Mouse (Mus musculus) hindbrain, embryonic 15.5 days (tissue): ENCODE data around the gene Sptbn4. TPM values are rescaled to one million over a fixed set of nuclear protein-coding genes. Genes with fewer than 3 reads are reported as not detected.

Experiments used
- ATAC-seq: fragments of 200-750 bp; cut with Nextera tagmentation; 2 replicates; pipeline ENCODE4 v1.8.0; 2017; ENCODE audit warnings: low read depth, moderate number of reproducible peaks, moderate TSS enrichment; ENCODE audit not compliant: low FRiP score
- H3K27ac ChIP-seq: fragments of 300-500 bp; sonication (generic); replicated peaks from 2 replicates; pipeline ENCODE4 v1.5.1; 2015; ENCODE audit warnings: mild to moderate bottlenecking, inconsistent platforms
- H3K27me3 ChIP-seq: fragments of 300-500 bp; sonication (generic); 2 replicates; pipeline ENCODE4 v1.6.1; 2015; ENCODE audit warnings: control low read depth, inconsistent platforms
- H3K36me3 ChIP-seq: fragments of 300-500 bp; sonication (generic); 2 replicates; pipeline ENCODE4 v1.6.1; 2015; ENCODE audit warnings: control low read depth, inconsistent platforms
- H3K4me1 ChIP-seq: fragments of 300-500 bp; sonication (generic); replicated peaks from 2 replicates; pipeline ENCODE4 v1.6.1; 2015; ENCODE audit warnings: control low read depth, inconsistent platforms
- H3K4me2 ChIP-seq: fragments of 300-500 bp; sonication (generic); 2 replicates; pipeline ENCODE4 v1.6.1; 2015; ENCODE audit warnings: moderate library complexity, mild to moderate bottlenecking, inconsistent platforms
- H3K4me3 ChIP-seq: fragments of 300-500 bp; sonication (generic); 2 replicates; pipeline ENCODE4 v1.5.1; 2015; ENCODE audit warnings: mild to moderate bottlenecking, inconsistent platforms
- H3K9ac ChIP-seq: fragments of 300-500 bp; sonication (generic); 2 replicates; pipeline ENCODE4 v1.6.1; 2015; ENCODE audit warnings: inconsistent platforms
- H3K9me3 ChIP-seq: fragments of 300-500 bp; sonication (generic); 2 replicates; pipeline ENCODE4 v1.6.1; 2016; ENCODE audit warnings: control low read depth, inconsistent platforms
- WGBS: fragments of 180-500 bp; shearing (Covaris S2); methylation state at CpG from one replicate; pipeline ENCODE4 v1.1.7; 2015; 5-methylcytosine and 5-hydroxymethylcytosine counted together
- polyA plus RNA-seq: library from polyadenylated mRNA; unstranded; fragments of >200 nt; fragmentation: Nextera tagmentation; extraction: Ambion mirVana; gene quantifications from 2 replicates; pipeline ENCODE4 v1.2.1, GENCODE M21; 2015

Gene Sptbn4
- polyA plus RNA-seq, 1 experiment from 2014 or later, result 3.2 TPM

DNA sequence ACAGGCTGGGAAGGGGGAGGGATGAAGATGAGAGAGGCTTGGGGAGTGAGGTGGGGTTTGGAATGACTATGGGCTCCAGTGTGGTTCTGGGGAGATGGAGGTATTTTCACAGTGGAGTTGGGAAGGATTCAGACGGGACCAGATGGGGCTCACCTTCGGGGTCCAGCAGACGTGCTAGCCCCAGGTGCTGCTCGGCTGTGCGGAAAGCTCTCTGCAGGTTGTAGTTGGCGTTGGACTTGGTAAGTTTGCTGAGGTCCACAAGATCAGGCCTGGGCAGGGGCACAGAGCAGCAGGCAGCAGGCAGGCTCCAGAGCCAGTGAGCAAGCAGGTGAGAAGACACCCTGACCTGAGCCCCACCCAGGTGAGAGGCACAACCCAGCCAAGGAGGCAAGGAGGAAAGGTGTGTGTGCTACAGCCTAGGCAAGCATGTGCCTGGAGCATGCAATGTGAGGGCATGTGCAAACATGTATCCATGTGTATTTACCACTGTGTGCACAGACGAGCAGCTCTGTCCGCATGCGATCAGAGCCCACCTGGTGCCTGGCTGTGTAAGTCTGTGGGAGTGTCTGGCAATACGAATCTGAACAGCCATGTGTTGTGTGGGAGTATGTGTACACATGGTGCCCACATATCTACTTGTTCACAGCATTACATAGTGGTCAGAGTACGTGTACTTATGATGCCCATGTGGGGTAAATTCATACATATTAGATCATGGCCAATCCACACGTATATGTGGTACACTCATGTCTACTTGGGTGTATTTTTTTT is 23.7 kb downstream of the Sptbn4 start:
- no peaks in the 10 kb centered on the region for H3K4me1 ChIP-seq
- H3K4me2 ChIP-seq, result no peak overlapping the region
- H3K27me3 ChIP-seq, result no peaks in the 10 kb centered on the region
- H3K9ac ChIP-seq, result no peak overlapping the region
- no peak for ATAC-seq
- no peak overlapping the region for H3K4me3 ChIP-seq
- no peaks in the 10 kb centered on the region for H3K9me3 ChIP-seq
- no peak overlapping the region for H3K27ac ChIP-seq
- 85% methylated on average over 12 of the region's 12 CpGs for WGBS
- H3K36me3 ChIP-seq, result peaks cover 52% of the 10 kb centered on the region

DNA sequence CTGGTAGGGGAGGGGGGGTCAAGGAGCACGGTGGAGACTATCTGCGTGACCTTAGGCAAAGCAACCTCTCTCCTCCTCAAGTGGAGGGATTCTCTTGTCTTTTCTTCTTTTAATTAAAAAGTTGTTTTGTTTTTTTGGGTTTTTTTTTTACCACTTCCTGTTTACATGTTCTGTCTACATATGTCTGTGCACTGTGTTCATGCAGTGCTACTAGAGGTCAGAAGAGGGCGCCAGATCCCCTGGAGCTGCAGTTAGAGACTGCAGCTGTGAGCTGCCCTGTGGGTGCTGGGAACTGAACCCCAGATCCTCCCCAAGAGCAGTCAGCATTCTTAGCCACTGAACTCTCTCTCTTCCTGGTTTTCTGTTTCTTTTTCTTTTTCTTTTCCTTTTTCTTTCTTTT is 28.4 kb downstream of the Sptbn4 start:
- Histone ChIP-seq H3K4me3 (no peak overlapping the region), H3K4me2 (no peak overlapping the region), H3K4me1 (no peaks in the 10 kb centered on the region), H3K27me3 (no peaks in the 10 kb centered on the region), H3K9me3 (no peaks in the 10 kb centered on the region), H3K36me3 (peaks cover 33% of the 10 kb centered on the region), H3K27ac (no peak overlapping the region), H3K9ac (no peak overlapping the region)
- 82% methylated on average over 3 of the region's 3 CpGs for WGBS
- no peak for ATAC-seq

- no peak for ATAC-seq
- WGBS, result 80% methylated on average over 2 of the region's 2 CpGs
- Histone ChIP-seq H3K9ac (no peak overlapping the region), H3K9me3 (no peaks in the 10 kb centered on the region), H3K4me1 (no peaks in the 10 kb centered on the region), H3K4me2 (no peak overlapping the region), H3K4me3 (no peak overlapping the region), H3K27ac (no peak overlapping the region), H3K36me3 (peaks cover 24% of the 10 kb centered on the region), H3K27me3 (0 out of 2 replicates have a peak, but pooled peaks cover 2% of the 10 kb centered on the region)
Measured at GRCm38 (mm10) chr7:27417151-27417550, 30.3 kb downstream of the Sptbn4 start.

DNA sequence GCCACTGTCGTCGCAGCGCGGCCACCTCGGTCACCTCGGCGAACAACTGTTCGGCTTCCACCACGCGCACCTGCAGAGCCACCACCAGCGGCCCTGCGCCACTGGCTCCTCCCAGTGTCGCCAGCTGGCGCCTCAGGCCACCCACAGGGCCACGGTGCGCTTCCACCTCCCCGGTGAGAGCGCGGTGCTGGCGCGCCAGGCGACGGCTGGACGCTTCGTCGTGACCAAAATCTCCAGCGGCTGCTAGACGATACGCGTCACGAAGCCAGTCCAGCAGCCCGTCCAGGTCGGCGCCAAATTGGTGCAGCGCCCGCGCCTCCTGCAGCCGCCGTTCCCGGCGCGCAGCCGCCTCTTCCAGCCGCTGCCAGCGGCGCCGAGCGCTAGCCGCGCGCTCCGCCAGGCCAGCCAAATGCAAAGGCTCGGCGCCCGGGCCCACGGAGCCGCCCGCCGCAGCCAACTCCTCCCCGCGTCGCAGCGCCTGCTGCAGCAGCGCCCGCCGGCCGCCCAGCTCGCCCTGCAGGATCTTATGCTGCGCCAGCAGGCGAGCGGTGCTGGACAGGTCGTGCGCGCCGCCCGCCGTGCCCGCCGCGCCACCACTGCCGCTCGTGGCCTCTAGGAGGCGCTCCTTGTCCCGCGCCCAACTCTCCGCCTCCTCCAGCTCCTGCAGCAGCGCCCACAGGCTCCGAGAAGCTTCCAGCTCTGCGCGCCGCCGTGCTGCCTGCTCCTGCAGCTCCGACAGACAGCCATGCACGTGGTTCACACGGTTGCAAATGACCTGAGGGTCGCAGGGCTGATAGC is 38.9 kb downstream of the Sptbn4 start:
- Histone ChIP-seq H3K4me3 (peak overlapping the region; percentile 38), H3K9ac (no peak overlapping the region), H3K27ac (no peak overlapping the region), H3K36me3 (peaks cover 25% of the 10 kb centered on the region), H3K9me3 (no peaks in the 10 kb centered on the region), H3K4me2 (peak overlapping the region; percentile 62), H3K4me1 (peaks cover 15% of the 10 kb centered on the region), H3K27me3 (peaks cover 76% of the 10 kb centered on the region)
- WGBS, result 2% methylated on average over 92 of the region's 96 CpGs
- peak; percentile 52; the same call in 1 of the 2 replicates for ATAC-seq

DNA sequence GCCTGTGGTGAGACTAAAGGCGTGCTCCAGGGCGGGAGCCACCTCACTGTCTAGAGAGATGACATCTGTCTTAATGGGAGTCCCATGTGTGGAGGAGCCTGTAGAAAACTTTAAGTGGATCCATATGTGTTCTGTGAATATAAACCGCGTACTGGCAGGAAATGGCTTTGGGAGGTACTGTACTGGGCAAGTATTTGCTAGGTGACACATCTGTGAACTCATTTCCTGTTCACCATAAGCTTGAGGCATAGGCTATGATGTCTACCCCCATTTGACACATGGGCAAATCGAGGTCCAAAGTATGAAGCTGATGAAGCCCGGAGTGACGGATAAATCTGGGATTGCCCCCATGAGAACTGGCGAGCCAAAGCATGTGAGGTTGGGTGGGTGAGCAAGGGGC is 39.7 kb downstream of the Sptbn4 start:
- WGBS, result 71% methylated on average over 8 of the region's 8 CpGs
- 0 out of 2 replicates have a peak, but pooled peaks have one; percentile 27 for ATAC-seq
- peak overlapping the region; percentile 38; the same call in 1 of the 2 replicates for H3K4me3 ChIP-seq
- H3K9ac ChIP-seq, result no peak overlapping the region
- H3K9me3 ChIP-seq, result no peaks in the 10 kb centered on the region
- no peak overlapping the region for H3K27ac ChIP-seq
- peaks cover 82% of the 10 kb centered on the region for H3K27me3 ChIP-seq
- H3K4me2 ChIP-seq, result peak overlapping the region; percentile 62; the same call in 1 of the 2 replicates
- H3K36me3 ChIP-seq, result peaks cover 19% of the 10 kb centered on the region
- H3K4me1 ChIP-seq, result peaks cover 15% of the 10 kb centered on the region

- peaks cover 89% of the 10 kb centered on the region for H3K27me3 ChIP-seq
- H3K4me3 ChIP-seq, result no peak overlapping the region
- H3K9me3 ChIP-seq, result no peaks in the 10 kb centered on the region
- H3K4me2 ChIP-seq, result no peak overlapping the region
- H3K27ac ChIP-seq, result no peak overlapping the region
- peaks cover 14% of the 10 kb centered on the region for H3K36me3 ChIP-seq
- WGBS, result 81% methylated on average over 7 of the region's 7 CpGs
- H3K9ac ChIP-seq, result no peak overlapping the region
- no peak for ATAC-seq
- peaks cover 15% of the 10 kb centered on the region for H3K4me1 ChIP-seq
Measured at GRCm38 (mm10) chr7:27406481-27406880, 41.0 kb downstream of the Sptbn4 start.

GRCm38 (mm10) chr7:27404203-27404942 is 43.1 kb downstream of the Sptbn4 start:
- no peak overlapping the region for H3K9ac ChIP-seq
- H3K4me3 ChIP-seq, result peak overlapping the region; percentile 8; the same call in 1 of the 2 replicates
- ATAC-seq, result no peak
- 10% methylated on average over 79 of the region's 81 CpGs for WGBS
- H3K27me3 ChIP-seq, result peaks cover 88% of the 10 kb centered on the region
- H3K9me3 ChIP-seq, result no peaks in the 10 kb centered on the region
- H3K4me2 ChIP-seq, result peak overlapping the region; percentile 9; the same call in 1 of the 2 replicates
- peaks cover 15% of the 10 kb centered on the region for H3K4me1 ChIP-seq
- H3K27ac ChIP-seq, result no peak overlapping the region
- H3K36me3 ChIP-seq, result peaks cover 26% of the 10 kb centered on the region

DNA sequence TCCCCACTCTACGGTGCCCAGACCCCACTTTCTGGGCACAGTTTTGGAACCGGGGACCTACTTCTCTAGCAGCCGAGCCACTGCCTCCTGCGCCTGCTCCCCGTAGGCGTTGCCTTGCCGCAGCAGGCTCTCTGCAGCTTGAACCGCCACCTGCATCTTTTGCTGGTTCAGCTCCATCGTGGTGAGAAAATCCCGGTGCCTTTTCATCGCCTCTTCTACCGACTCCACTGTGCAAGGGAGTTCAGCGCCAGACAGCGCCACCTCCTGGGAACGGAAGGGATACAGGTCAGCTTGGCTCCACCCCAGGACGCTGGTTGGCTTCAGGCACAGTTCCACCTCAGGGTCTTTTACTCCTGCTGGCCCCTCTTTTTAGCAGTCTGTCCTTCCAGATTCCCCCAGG is 44.8 kb downstream of the Sptbn4 start:
- H3K27ac ChIP-seq, result no peak overlapping the region
- peaks cover 4% of the 10 kb centered on the region for H3K4me1 ChIP-seq
- 9% methylated on average over 16 of the region's 16 CpGs for WGBS
- H3K9me3 ChIP-seq, result no peaks in the 10 kb centered on the region
- H3K4me3 ChIP-seq, result no peak overlapping the region
- H3K27me3 ChIP-seq, result peaks cover 87% of the 10 kb centered on the region
- H3K36me3 ChIP-seq, result peaks cover 26% of the 10 kb centered on the region
- H3K4me2 ChIP-seq, result no peak overlapping the region
- peak; percentile 61; the same call in 1 of the 2 replicates for ATAC-seq
- H3K9ac ChIP-seq, result no peak overlapping the region

DNA sequence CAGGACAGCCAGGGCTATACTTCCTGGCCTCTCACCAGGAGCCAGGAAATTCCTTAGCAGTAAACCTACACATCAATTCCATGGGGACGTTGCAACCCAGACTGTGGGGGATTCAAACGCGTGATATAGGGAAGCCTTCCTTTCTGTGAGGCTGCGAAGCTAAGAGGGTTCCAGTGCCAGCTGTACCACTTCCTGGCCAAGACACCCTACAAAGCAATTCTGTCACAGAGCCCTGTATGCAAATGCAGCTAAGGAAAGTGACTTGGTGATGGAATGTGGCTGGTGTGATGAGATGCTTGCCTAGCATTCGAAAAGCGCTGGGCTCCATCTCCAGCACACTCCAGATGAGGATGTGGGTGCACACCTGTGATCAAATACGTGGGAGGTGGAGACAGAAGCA is 46.9 kb downstream of the Sptbn4 start:
- Histone ChIP-seq H3K36me3 (peaks cover 17% of the 10 kb centered on the region), H3K4me3 (no peak overlapping the region), H3K9me3 (no peaks in the 10 kb centered on the region), H3K4me2 (no peak overlapping the region), H3K27me3 (peaks cover 86% of the 10 kb centered on the region), H3K4me1 (peaks cover 15% of the 10 kb centered on the region), H3K9ac (no peak overlapping the region), H3K27ac (no peak overlapping the region)
- ATAC-seq, result no peak
- WGBS, result 77% methylated on average over 7 of the region's 7 CpGs

DNA sequence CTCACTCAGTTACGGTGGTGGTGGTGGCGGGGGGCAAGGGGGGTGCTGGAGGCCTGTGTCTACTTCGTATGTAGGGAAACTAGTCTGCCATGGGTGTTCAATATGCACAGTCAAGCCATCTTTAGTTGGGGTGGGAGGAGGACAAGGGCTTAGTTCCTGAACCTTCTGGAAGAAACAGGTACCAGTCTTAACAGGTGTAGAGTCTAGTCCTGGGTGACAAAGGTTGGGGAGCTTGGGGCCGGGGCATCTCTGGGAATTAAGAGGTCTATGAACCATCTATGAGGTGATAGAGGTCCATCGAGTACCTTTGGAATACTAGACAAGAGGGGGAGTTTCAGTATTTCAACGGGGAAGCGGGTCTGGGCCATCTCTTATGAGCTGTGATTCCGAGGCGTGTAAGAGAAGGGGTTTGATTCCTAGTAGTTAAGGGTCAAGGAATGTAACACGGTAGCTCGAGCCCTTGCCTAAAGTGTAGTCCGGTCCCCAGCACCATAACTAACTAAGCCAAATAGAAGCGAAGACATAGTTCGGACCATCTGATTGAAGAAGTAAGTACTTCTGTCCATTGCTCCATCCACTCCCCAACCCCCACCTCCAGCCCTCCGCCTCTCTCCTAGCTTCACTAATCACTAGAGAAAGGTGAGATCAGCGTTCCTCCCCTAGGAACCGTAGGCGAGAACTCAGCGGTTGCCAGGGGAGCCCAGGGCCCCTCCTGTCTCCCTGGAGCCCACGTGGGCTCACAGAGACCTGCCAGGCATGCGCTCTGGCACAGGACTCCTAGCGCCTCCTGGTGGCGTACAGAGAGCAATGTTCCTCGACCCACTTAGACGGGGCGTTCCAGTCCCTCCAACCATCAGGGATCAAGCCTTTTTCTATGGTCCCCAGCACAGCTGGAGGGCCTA is 50.2 kb downstream of the Sptbn4 start:
- peak overlapping the region; percentile 49 for H3K4me3 ChIP-seq

More for the DNA sequence above, 50.2 kb downstream of the Sptbn4 start:
- Histone ChIP-seq H3K27me3 (peaks cover 84% of the 10 kb centered on the region), H3K36me3 (peaks cover 17% of the 10 kb centered on the region), H3K27ac (no peak overlapping the region), H3K4me1 (peaks cover 12% of the 10 kb centered on the region), H3K4me2 (peak overlapping the region; percentile 89), H3K9ac (peak overlapping the region; percentile 52; the same call in 1 of the 2 replicates), H3K9me3 (no peaks in the 10 kb centered on the region)
- WGBS, result 21% methylated on average over 26 of the region's 26 CpGs
- ATAC-seq, result 0 out of 2 replicates have a peak, but pooled peaks have one; percentile 1
